Mouse (Mus musculus) cerebellum, adult 11-12 months (tissue): Measurements from ENCODE around the gene Prcp.

Experiments
- DNase-seq: peaks from one replicate; pipeline ENCODE4 v3.0.0; 2022

The Prcp gene

DNA sequence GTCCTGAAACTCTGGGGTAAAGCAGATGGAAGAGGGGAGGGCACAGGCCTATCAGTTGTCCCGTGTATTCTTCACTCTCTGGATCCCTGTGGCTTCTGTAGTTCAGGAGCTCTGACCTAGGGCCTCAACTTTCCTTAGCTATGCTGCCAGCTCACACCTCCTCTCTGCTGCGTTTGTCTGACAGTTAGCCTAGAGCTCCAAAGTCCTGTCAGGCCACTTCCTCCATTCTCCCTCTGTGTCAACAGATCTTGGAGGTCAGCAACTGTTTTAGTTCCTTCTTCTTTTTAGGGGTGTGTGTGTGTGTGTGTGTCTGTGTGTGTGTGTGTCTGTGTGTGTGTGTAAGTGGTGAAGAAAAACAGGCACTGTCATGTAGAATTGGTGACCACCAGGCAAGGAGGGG lies 106.5 kb downstream of the Prcp start:
- DNase-seq = no peak

DNA sequence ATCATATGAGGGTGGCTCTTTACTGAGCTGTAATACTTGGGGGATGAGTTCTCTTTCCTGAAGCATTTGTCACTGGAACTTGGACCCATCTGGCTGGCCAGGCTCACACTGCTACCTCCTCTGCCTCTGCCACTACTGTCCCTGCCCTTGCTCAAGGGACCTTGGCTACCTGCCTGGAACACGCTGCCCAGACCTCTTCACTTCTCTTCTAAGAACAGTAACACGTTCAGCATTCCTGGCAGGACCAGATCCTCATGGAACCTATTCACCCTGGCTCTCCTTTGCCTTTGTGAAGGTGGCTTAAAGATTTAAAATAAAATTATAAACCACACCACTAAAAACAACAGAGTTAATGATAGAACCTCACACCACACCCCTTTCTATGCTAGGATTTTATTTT lies 107.6 kb downstream of the Prcp start:
- no peak for DNase-seq
